Mouse (Mus musculus): ENCODE data around the gene Dynlt1f. TPM values are rescaled to one million over a fixed set of nuclear protein-coding genes. Genes with fewer than 3 reads are reported as not detected.
"Not testable (repeated sequence)": the region's sequence is repeated elsewhere in the genome, so short reads cannot be mapped to it uniquely, and the experiment has no call there.

Dynlt1f gene
- polyA plus RNA-seq, 1 experiment from 2014 or later, result 98.1 TPM

DNA sequence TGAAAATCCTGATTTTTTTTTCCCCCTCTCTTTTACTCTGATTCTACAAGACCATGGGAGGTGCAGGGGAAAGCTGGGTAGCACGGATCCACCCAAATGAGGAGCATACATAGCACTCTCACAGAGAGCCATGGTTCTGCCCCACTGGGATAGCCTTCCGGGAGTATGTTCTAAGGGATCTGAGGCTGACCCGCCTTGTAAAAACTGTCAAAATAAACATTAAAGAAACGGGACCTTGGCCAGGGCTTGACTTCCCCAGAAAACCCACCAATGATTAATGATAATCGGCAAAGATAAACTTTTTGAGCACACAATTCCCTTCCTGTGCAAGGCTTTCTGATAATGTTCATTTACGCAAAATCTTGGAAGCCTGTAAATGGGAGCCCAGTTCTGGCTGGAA, 4.9 kb upstream of the Dynlt1f start:
- not testable (repeated sequence) for H3K27me3 ChIP-seq; H3K27ac ChIP-seq; H3K9ac ChIP-seq; DNase-seq; ATAC-seq (ENCODE audit: low read depth); H3K4me1 ChIP-seq (replicated peaks); H3K4me2 ChIP-seq; H3K36me3 ChIP-seq; H3K4me3 ChIP-seq (replicated peaks); H3K9me3 ChIP-seq (replicated peaks)
- WGBS (ENCODE audit: insufficient replicate concordance), result 47% methylated on average over 6 of the region's 6 CpGs

DNA sequence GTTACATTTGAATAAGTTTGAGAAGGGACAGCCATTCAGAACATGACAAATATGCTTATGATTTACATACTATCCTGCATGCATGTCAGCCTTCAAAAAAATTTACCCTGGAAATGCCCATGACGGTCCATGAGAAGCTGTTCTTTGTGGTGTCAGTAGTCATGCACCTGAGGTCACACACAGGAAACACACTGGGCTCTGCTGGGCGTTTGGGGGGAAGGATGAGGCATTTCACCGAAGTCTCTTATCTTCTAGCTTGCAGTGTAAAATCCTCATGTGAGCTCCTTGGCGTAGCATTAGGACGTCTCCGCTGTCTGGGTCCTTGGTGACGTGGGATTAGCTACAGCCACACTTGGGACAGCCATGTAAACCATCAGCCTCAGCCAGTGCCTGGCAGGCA, 3.1 kb upstream of the Dynlt1f start, which contains the start of gene Sytl3:
Gene Sytl3 (plus strand): TSS at position 293 of the 400 bp plus-strand sequence.
- WGBS (ENCODE audit: insufficient replicate concordance), result 27% methylated on average over 6 of the region's 7 CpGs
- not testable (repeated sequence) for ATAC-seq (ENCODE audit: low read depth); H3K27ac ChIP-seq; DNase-seq; H3K4me1 ChIP-seq (replicated peaks); H3K4me3 ChIP-seq (replicated peaks); H3K36me3 ChIP-seq; H3K9ac ChIP-seq; H3K4me2 ChIP-seq; H3K9me3 ChIP-seq (replicated peaks); H3K27me3 ChIP-seq

DNA sequence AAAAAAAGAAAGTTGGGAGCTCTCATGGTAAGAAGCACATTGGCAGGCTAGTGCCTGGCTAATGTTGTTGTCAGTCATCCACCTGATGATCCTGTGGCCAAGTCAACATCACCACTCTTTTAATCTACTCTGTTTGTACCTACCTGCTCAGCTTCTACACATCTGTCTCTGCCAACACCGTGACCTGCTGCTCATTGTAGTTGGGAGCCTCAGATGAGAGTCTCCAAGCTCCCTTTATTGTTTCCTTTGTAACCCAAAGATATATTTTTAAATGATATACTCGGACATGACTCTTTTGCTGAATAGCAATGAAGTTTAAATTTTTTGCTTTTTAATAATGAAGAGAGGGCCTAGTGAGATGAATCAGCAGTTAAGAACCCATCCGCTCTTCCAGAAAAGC, 771 bp upstream of the Dynlt1f start:
- not testable (repeated sequence) for H3K4me3 ChIP-seq (replicated peaks); H3K4me1 ChIP-seq (replicated peaks); H3K36me3 ChIP-seq; ATAC-seq (ENCODE audit: low read depth); H3K9me3 ChIP-seq (replicated peaks); H3K9ac ChIP-seq; H3K27me3 ChIP-seq; H3K4me2 ChIP-seq; DNase-seq; H3K27ac ChIP-seq
- WGBS (ENCODE audit: insufficient replicate concordance), result 84% methylated on average over 1 of the region's 3 CpGs

DNA sequence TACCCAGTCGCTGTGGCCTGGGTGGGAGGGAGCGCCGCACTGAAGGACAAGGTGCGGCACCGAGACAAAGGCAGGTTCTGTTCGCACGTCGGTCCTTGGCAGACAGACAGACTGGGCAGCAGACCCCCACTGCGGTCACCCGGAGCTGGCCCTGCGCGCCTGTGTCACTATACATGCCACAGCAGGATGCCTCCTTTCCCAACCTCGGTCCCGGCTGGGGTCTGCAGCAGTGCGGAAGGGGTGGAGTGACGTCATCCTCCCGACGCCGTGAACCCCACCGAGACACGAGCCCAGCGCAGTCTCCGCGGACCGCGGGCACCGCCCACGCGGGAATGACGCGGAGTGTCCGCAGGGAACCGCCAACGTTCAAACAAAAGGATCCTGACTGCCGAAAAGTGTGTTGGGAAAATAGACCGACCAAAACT, 601 bp downstream of the Dynlt1f start:
- H3K27me3 ChIP-seq; H3K9me3 ChIP-seq (replicated peaks); H3K4me1 ChIP-seq (replicated peaks); H3K36me3 ChIP-seq: not testable (repeated sequence)
- Histone ChIP-seq H3K4me3 (replicated peaks) (peak overlapping the region; percentile 66), H3K27ac (peak overlapping the region; percentile 39; the same call in 1 of the 2 replicates), H3K4me2 (peak overlapping the region; percentile 81), H3K9ac (peak overlapping the region; percentile 75)
- WGBS (ENCODE audit: insufficient replicate concordance), result under 1% methylated on average over 36 of the region's 36 CpGs
- ATAC-seq (ENCODE audit: low read depth), result peak; percentile 67
- DNase-seq, result peak; percentile 68

DNA sequence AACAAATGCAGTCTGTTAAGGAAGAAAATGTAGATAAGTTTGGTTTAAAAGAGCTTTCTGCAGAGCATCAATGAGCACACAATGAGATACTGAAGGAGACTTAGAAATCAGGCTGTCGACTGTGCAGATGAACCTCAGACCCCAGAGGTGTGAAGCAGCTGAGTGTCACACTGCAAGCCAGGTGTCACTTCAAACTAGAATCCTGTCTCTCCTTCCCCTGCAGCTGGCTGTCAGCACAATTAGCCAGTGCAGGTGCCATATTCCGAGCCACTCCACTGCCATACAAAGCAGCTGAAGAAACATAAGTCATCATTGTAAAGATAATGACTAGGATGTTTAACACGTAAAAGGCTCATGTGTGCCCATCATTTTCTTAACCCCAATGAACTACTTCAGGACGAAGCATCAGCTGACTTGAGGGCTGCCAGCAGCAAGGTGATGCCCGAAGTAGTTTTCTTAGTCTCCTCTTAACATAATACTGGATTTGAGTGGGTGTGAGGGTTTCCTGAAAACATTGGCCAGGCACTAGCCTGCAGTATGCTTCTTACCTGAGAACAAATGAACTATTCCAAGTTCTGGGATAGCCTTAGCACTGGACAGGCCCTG, 2.3 kb downstream of the Dynlt1f start:
- H3K36me3 ChIP-seq; H3K27me3 ChIP-seq; H3K4me3 ChIP-seq (replicated peaks); H3K4me1 ChIP-seq (replicated peaks); H3K9ac ChIP-seq; ATAC-seq (ENCODE audit: low read depth); H3K27ac ChIP-seq; H3K9me3 ChIP-seq (replicated peaks); H3K4me2 ChIP-seq; DNase-seq: not testable (repeated sequence)
- WGBS (ENCODE audit: insufficient replicate concordance), result 76% methylated on average over 4 of the region's 5 CpGs

DNA sequence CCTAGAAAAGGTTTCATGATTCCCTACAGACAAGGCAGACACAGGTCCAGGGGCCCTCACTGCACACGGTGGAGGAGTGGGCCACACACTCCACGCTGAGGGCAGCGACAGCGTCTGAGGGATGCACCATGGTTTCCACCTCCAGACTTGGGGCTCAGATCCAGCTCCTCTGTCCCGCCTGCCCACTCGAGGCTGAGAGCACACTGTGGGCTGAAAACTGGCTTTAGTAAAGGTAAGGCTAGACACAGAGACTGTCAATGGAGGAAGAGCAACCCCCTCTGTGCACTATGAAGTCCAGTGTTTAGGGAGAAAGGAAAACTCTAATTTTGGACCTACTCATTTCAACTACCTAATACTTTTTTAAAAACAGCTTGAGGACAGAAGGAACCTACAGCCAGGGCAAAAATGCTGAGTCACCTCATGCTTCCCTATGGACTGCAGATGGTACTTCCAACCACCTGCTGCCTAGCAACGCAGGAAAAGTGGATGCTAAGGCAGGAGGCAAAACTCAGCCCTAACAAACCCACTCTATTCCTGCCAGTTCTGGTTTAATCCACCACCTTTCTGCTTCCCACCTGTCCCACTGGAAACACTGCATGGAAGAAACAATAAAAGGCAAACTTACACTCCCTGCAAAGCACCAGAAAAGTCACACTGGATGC, 4.7 kb downstream of the Dynlt1f start:
- not testable (repeated sequence) for H3K4me2 ChIP-seq; H3K27me3 ChIP-seq; H3K9me3 ChIP-seq (replicated peaks); H3K4me3 ChIP-seq (replicated peaks); H3K4me1 ChIP-seq (replicated peaks); H3K27ac ChIP-seq; DNase-seq; H3K9ac ChIP-seq; ATAC-seq (ENCODE audit: low read depth); H3K36me3 ChIP-seq
- WGBS (ENCODE audit: insufficient replicate concordance), result 82% methylated on average over 7 of the region's 7 CpGs

DNA sequence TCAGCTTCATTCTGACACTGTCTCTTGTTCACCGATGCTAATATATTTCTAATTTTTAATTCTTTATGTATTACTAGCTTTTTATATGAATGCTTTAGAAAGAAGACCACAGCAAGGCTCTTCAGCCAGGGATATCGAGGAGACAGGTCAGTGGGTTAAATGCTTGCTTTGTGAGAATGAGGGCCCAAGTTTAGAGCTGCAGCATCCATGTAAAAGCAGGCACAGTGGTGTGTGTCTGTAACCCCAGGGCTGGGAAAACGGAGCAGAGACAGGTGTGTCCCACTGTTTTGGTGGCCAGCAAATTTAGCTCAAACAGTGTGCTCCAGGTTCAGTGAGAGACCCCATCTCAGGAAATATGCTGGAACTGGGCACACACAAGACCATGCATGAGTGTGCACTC, 8.2 kb downstream of the Dynlt1f start:
- H3K27ac ChIP-seq; H3K4me2 ChIP-seq; H3K9me3 ChIP-seq (replicated peaks); DNase-seq; H3K9ac ChIP-seq; H3K4me3 ChIP-seq (replicated peaks); ATAC-seq (ENCODE audit: low read depth); H3K27me3 ChIP-seq; H3K4me1 ChIP-seq (replicated peaks); H3K36me3 ChIP-seq: not testable (repeated sequence)
- WGBS (ENCODE audit: insufficient replicate concordance), result 81% methylated on average over 3 of the region's 3 CpGs

DNA sequence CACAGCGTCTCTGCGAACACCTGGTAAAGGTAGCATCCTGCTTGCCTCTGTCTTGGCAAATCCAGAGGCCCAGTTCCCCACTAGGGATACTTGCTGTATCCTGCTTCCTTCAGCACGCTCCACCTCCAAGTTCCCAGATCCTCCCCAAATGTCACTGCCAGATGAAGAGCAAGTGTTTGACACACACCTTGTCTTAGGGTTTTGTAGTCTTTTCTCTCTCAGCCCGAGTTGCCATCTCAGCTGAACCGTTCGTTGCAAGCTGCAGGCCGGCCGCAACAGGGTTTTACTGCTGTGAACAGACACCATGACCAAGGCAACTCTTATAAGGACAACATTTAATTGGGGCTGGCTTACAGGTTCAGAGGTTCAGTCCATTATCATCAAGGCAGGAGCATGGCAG, 8.9 kb downstream of the Dynlt1f start:
- H3K4me2 ChIP-seq; H3K27me3 ChIP-seq; ATAC-seq (ENCODE audit: low read depth); DNase-seq; H3K4me1 ChIP-seq (replicated peaks); H3K36me3 ChIP-seq; H3K9me3 ChIP-seq (replicated peaks); H3K4me3 ChIP-seq (replicated peaks); H3K27ac ChIP-seq; H3K9ac ChIP-seq: not testable (repeated sequence)
- WGBS (ENCODE audit: insufficient replicate concordance), result 88% methylated on average over 8 of the region's 8 CpGs

DNA sequence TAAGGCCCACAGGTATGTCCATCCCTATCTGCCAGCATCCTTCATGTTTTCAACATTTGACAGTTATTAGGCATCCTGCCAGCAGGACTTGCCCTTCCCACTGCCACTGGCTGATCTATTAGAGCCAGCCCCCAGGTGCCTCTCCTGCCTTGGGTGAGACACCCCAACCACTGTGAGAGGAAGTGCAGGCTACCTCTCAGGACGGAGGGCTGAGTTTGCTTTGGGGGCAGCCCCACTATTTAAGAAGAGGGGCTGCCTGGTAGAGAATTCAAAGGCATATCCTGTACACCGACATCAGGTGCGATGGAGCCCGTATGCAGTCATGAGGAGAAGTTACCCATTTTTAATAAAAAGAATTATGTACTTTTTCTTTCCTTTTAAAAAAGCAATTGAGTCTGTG, 10.0 kb downstream of the Dynlt1f start:
- not testable (repeated sequence) for H3K36me3 ChIP-seq; ATAC-seq (ENCODE audit: low read depth); H3K27me3 ChIP-seq; H3K9me3 ChIP-seq (replicated peaks); H3K4me3 ChIP-seq (replicated peaks); H3K4me1 ChIP-seq (replicated peaks); H3K27ac ChIP-seq; H3K4me2 ChIP-seq; H3K9ac ChIP-seq; DNase-seq
- WGBS (ENCODE audit: insufficient replicate concordance), result 62% methylated on average over 4 of the region's 4 CpGs

DNA sequence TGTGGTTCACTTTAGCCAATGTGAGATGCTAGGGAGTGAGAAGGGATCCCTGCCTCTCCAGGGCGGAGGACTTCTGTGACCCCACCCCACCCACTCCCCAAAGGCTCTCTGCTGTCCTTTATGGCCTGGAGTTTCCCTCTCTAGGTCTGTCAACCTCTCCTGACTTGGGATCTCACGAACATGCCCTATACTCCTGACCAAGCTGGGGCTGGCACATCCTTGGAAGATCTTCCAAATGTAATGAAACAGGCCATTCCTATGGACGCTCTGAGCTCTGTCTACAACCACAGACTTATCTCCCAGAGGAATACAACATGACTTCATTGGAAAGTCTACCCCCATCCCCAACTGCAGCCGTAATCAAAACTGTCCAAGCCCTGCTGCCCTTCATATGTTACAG, 11.0 kb downstream of the Dynlt1f start:
- not testable (repeated sequence) for H3K9me3 ChIP-seq (replicated peaks); H3K27me3 ChIP-seq; H3K9ac ChIP-seq; H3K27ac ChIP-seq; H3K4me2 ChIP-seq; H3K4me1 ChIP-seq (replicated peaks); ATAC-seq (ENCODE audit: low read depth); H3K4me3 ChIP-seq (replicated peaks); H3K36me3 ChIP-seq; DNase-seq
- WGBS (ENCODE audit: insufficient replicate concordance), result 73% methylated on average over 4 of the region's 4 CpGs

DNA sequence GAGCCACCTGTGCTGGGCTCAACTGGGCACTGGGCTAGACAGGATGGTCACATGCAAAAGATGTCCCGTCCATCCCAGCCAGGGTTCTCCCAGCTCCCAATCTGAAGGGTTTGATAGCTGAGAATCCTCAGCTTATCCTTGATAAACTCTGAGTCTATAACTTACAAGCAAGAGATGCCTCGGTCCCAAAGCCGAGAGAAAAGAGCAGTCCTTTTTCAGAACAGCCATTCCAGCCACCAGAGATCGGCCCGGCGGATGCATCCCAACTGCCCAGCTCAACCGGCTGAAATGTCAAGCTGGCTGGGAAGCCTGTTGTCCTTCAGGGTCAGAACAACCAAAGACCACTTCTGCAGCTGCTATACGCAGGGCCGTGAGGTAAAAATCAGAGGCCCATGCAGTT, 11.5 kb downstream of the Dynlt1f start:
- H3K4me2 ChIP-seq; H3K4me3 ChIP-seq (replicated peaks); H3K4me1 ChIP-seq (replicated peaks); DNase-seq; ATAC-seq (ENCODE audit: low read depth); H3K9me3 ChIP-seq (replicated peaks); H3K27me3 ChIP-seq; H3K36me3 ChIP-seq; H3K9ac ChIP-seq; H3K27ac ChIP-seq: not testable (repeated sequence)
- WGBS (ENCODE audit: insufficient replicate concordance), result 69% methylated on average over 7 of the region's 9 CpGs
